ENCODE assay signal across 8 mouse cellular contexts in the genomic region with DNA sequence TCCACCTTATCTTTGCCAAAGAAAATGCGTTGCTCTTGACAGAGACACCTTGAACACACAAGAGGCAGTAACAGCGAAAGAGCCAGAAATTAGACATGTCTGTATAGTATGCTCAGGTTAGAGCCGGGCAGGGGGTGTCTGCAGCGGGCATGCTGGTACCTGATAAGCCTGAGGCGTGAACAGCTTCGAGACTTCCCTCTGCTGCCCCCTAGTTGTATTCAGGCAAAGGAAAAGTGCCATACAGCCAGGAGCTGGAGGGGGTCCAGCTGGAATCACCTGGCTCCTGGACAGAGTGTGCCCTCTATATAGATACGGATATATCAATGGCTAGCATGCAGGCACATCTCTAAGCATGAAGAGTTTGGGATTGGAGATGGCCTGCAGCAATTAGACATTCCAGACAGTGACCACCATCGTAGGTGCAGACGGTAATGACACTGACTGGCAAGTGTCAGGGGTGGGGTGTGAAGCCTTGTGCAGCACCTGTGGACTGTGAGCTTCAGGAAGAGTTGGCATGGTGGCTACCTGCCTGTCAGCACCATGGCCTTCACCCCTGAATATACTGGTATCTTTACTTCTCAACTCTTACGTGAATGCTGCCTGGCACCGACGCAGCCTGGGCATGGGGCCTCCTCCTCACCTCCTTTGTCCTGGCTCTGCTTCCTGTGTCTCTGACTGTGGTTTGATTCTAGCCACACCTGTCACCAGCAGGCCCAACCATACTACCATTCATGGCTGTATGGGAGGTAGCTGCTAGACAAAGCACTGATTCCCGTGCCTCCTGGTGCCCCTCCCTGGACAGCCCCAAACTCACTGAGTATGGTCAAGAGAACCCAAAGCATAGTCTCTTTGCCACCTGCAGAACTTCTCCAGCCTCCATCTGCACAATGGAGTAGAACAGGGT. TPM values are rescaled to one million over a fixed set of nuclear protein-coding genes. Genes with fewer than 3 reads are reported as not detected.
DNase-seq lines count a peak whose midpoint lies in the region; ATAC-seq and TF ChIP-seq lines count a peak whose summit lies in the region.

No protein-coding gene starts in this region.

- peak in 1 of 2 experiments; percentile 59; a peak in 2 of 4 replicates for TF ChIP-seq CTCF in CH12.LX (conservative IDR thresholded peaks at IDR 0.05 in 1 of 2, IDR thresholded peaks at IDR 0.05 in 1 of 2; ENCODE audit: low read depth in 2 of 2, low read length in 2 of 2)
- TF ChIP-seq CTCF in cerebellum, adult 2 months (IDR thresholded peaks at IDR 0.05; ENCODE audit: borderline replicate concordance, insufficient read depth, low read depth, low read length) = peak; percentile 49; the same call in 1 of the 2 replicates

- H3K27me3 ChIP-seq in CH12.LX (replicated peaks) = no peaks in the 10 kb centered on the region
- no peaks in the 10 kb centered on the region for H3K27me3 ChIP-seq in cerebellum, adult 2 months (ENCODE audit: control insufficient read depth, insufficient read depth, low read length)
- H3K27me3 ChIP-seq in forebrain, embryonic 10.5 days (ENCODE audit: poor library complexity, severe bottlenecking) = peaks cover 15% of the 10 kb centered on the region; the same call in 1 of the 2 replicates

- no peak overlapping the region for H3K9ac ChIP-seq in CH12.LX (ENCODE audit: insufficient read depth, low read depth)

- no peak overlapping the region for H3K27ac ChIP-seq in CH12.LX (ENCODE audit: insufficient read depth, low read depth)
- no peak overlapping the region for H3K27ac ChIP-seq in cerebellum, adult 2 months (ENCODE audit: insufficient read depth, low read length)
- H3K27ac ChIP-seq in forebrain, embryonic 10.5 days = no peak overlapping the region

- no peak overlapping the region for H3K4me3 ChIP-seq in CH12.LX (replicated peaks in 1 of 3; ENCODE audit: low read depth in 2 of 3, low read length in 2 of 3, poor library complexity in 1 of 3)
- no peak overlapping the region for H3K4me3 ChIP-seq in cerebellum, adult 2 months (replicated peaks; ENCODE audit: insufficient read depth, low read depth, low read length)
- no peak overlapping the region for H3K4me3 ChIP-seq in forebrain, embryonic 10.5 days

- peak; percentile 41 to 45 for DNase-seq in gastrocnemius, adult 8-10 months (ENCODE audit: low spot score in 2 of 2)
- no peak for DNase-seq in gastrocnemius, postnatal 25 days
- DNase-seq in CH12.LX (ENCODE audit: extremely low read depth) = peak; percentile 29
- peak; percentile 44 to 46 for DNase-seq in cerebellum, adult 2 months
- peak; percentile 45 to 49 for DNase-seq in kidney, adult 8-10 months
- no peak for DNase-seq in right cerebral cortex, adult 18-20 months
- DNase-seq in forebrain, embryonic 10.5 days (ENCODE audit: extremely low spot score, low spot score) = no peak

- no peak for TF ChIP-seq POLR2A in CH12.LX (IDR thresholded peaks at IDR 0.05; ENCODE audit: low read depth, low read length)
- TF ChIP-seq POLR2A in cerebellum, adult 2 months (IDR thresholded peaks at IDR 0.05; ENCODE audit: borderline replicate concordance, insufficient read depth, low read length) = no peak

- in situ Hi-C loops in CH12.LX (cut with MboI; ENCODE audit: low pct_ligation_motif_present, low pct_unique_long_range_greater_than_20kb, low sequenced_read_pairs) = loop anchor here (25.0 kb wide), 1 partner anchor 443 kb away; no protein-coding TSS in a partner anchor

- H3K4me2 ChIP-seq in CH12.LX (ENCODE audit: insufficient read depth, low read depth, poor library complexity, severe bottlenecking) = no peak overlapping the region

- H3K9me3 ChIP-seq in CH12.LX (replicated peaks; ENCODE audit: low read length) = no peaks in the 10 kb centered on the region
- no peaks in the 10 kb centered on the region for H3K9me3 ChIP-seq in forebrain, embryonic 10.5 days

- no peak for TF ChIP-seq EP300 in CH12.LX (IDR thresholded peaks at IDR 0.05; ENCODE audit: low read length)

- ATAC-seq in megakaryocyte-erythroid progenitor cell, adult 5-6 weeks (replicated peaks; ENCODE audit: low FRiP score, low TSS enrichment, poor library complexity, severe bottlenecking) = peak; percentile 83

- H3K36me3 ChIP-seq in CH12.LX (replicated peaks in 1 of 2; ENCODE audit: control insufficient read depth in 1 of 2, insufficient read depth in 1 of 2, low read length in 1 of 2) = no peaks in the 10 kb centered on the region
- H3K36me3 ChIP-seq in forebrain, embryonic 10.5 days (replicated peaks) = no peaks in the 10 kb centered on the region

- peaks cover 13 to 60% of the 10 kb centered on the region in 2 experiments for H3K4me1 ChIP-seq in CH12.LX (ENCODE audit: control insufficient read depth in 1 of 2, insufficient read depth in 2 of 2)
- H3K4me1 ChIP-seq in cerebellum, adult 2 months (ENCODE audit: control insufficient read depth, insufficient read depth, low read length) = peaks cover 12% of the 10 kb centered on the region
- H3K4me1 ChIP-seq in forebrain, embryonic 10.5 days = peaks cover 43% of the 10 kb centered on the region

- peak; percentile 30 for TF ChIP-seq RAD21 in CH12.LX (IDR thresholded peaks at IDR 0.05; ENCODE audit: low read depth, low read length)

- no peaks in the 10 kb centered on the region for H3K79me2 ChIP-seq in CH12.LX (replicated peaks; ENCODE audit: control insufficient read depth, extremely low read depth, insufficient read depth, poor library complexity, severe bottlenecking)

- WGBS in cerebellum, adult 2 months = 67% methylated on average over 13 of the region's 13 CpGs
- 71% methylated on average over 13 of the region's 13 CpGs for WGBS in forebrain, embryonic 10.5 days

- dilution Hi-C loops in CH12.LX (cut with MboI; ENCODE audit: extremely low pct_ligation_motif_present, extremely low pct_unique_long_range_greater_than_20kb, low sequenced_read_pairs) = no loop called here

TF ChIP-seq in CH12.LX, 34 proteins besides CTCF, POLR2A, EP300 and RAD21:
- TF ChIP-seq E2F4 (IDR thresholded peaks at IDR 0.05; ENCODE audit: insufficient replicate concordance, low read depth, low read length) = no peak
- TF ChIP-seq SMC3 (IDR thresholded peaks at IDR 0.05; ENCODE audit: low read depth, low read length) = peak; percentile 28
- TF ChIP-seq GABPA (IDR thresholded peaks at IDR 0.05; ENCODE audit: insufficient replicate concordance, low read depth, low read length) = no peak

RNA-seq across cellular contexts. Expression of gene Rxra, which starts 54.0 kb away (rescaled TPM):
- total RNA-seq in gastrocnemius, adult 8-10 months (2022) = 100 to 1,000 TPM; 127 to 155 (median 141) TPM
- total RNA-seq in gastrocnemius, postnatal 25 days (2021) = 10 to 100 TPM; 70.1 to 81.3 TPM
- 2.1 and 2.6 TPM in 2 replicates for total RNA-seq in CH12.LX (2012; rRNA removed)
- 1.8 and 2.4 TPM in 2 replicates for total RNA-seq in CH12.LX (2014; rRNA removed)
- 4.1 and 5.5 TPM in 2 replicates for polyA plus RNA-seq in CH12.LX (2012; ENCODE audit: insufficient read length, low read depth)
- 14.9 and 17.5 TPM in 2 replicates for polyA plus RNA-seq in cerebellum, adult 2 months (2012; rRNA removed)
- total RNA-seq in megakaryocyte-erythroid progenitor cell, adult 5-6 weeks (2014; fragmentation: Nextera tagmentation) = 4.6 and 7.0 TPM in 2 replicates
- total RNA-seq in megakaryocyte-erythroid progenitor cell, adult 5-6 weeks (2017) = 2.8 and 8.0 TPM in 2 replicates
- polyA plus RNA-seq in forebrain, embryonic 10.5 days (2016; fragmentation: Nextera tagmentation; extraction: Ambion mirVana) = 7.7 and 7.8 TPM in 2 replicates

Comparison
In these comparisons a context has a peak if more than half of its experiments do, and no peak if none do; other contexts are left out.
1. DNase-seq: peak in gastrocnemius, adult 8-10 months (2 of 2), CH12.LX (single experiment), cerebellum, adult 2 months (2 of 2) and kidney, adult 8-10 months (2 of 2); none in gastrocnemius, postnatal 25 days (single experiment), right cerebral cortex, adult 18-20 months (single experiment) and forebrain, embryonic 10.5 days (single experiment).
2. RNA of gene Rxra, which starts 54.0 kb away (total RNA-seq): 127 to 155 TPM in gastrocnemius, adult 8-10 months and 70.1 to 81.3 TPM in gastrocnemius, postnatal 25 days; 2.8 to 8.0 TPM in megakaryocyte-erythroid progenitor cell, adult 5-6 weeks and 1.8 to 2.6 TPM in CH12.LX; every median in the first group is over 4 times any median in the second.